Mouse (Mus musculus) hematopoietic stem cell, adult 5-6 weeks (primary cell): Measurements from ENCODE around the gene Olfr43. TPM values are rescaled to one million over a fixed set of nuclear protein-coding genes. Genes with fewer than 3 reads are reported as not detected.

ENCODE experiments used
- ATAC-seq, 2 experiments: fragments of 125-278 bp in 1 of 2; replicated peaks in 1 of 2; 2 replicates each; pipeline ENCODE4 v1.8.0; 2016 to 2017; ENCODE audit warnings: inconsistent platforms in 2 of 2, mild to moderate bottlenecking in 2 of 2, moderate number of reproducible peaks in 2 of 2, low read depth in 1 of 2, moderate TSS enrichment in 1 of 2; ENCODE audit not compliant: low FRiP score in 2 of 2, poor library complexity in 2 of 2, severe bottlenecking in 2 of 2, insufficient read depth in 1 of 2, low TSS enrichment in 1 of 2
- total RNA-seq: library from RNA; stranded (forward); fragments of 172-1452, 232-1000 nt; gene quantifications from 2 replicates; pipeline ENCODE4 v1.2.3, GENCODE M21; 2017

Olfr43 gene
- total RNA-seq = not detected in 2 replicates

DNA sequence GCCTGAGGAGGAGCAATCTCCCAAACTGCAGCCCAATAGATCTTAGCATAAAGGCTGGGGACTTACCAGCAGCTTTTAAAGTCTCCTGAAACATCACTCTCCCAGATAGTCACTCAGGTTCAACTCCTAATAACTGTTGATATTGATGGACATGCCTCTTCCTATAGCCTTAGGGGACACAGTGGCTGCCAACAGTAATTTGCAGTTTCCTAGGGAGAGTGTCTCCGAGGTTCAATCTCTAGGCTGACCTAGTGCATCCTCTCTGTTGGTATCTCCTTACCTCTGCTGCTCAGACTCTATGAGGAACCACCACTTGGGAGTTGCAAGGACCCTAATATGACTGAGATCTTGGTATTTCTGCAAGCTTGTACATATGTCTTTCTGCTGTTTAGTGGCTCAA, at the start of gene Olfr43:
Gene Olfr43 (minus strand): TSS at position 101 of the 400 bp plus-strand sequence.
- no peak for ATAC-seq

DNA sequence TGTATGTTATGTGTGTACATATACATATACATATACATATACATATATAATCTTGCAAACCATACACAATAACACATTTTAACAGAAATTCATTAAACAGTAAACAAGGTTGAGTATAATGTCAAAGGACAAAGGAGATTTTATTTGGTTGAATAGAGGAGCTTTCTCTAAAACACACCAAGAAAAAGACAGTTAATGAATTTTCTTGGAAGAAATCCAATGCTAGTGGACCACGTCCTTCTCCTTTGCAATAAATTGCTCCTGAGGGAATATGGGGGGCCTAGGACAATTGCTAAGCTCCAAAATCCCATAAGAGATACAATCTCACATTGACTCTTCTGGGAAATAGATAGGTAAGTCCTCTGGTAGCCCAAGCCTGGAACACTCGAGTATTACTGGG, 48.3 kb upstream of the Olfr43 start, which contains the start of gene Olfr406:
Gene Olfr406 (plus strand): TSS at position 301 of the 400 bp plus-strand sequence.
- ATAC-seq = no peak

DNA sequence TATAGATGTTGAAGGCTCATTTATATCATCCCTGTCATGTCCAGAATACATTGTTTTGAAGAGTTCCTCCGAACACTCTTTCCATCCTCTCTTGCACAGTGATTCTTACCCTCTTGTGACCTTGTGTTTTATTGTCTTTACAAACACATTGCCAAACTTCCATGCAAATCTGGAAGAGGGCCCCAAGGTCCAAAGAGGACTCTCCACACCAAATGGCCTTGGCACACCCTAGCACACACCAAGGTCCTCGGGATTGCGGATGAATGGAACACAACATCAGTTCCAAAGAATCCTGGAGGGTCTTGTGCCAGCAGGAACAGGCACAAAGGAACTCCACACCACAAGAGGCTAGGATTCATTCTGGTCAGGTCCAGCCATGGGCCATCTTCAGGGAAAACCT, 30.0 kb upstream of the Olfr43 start:
- no peak for ATAC-seq

DNA sequence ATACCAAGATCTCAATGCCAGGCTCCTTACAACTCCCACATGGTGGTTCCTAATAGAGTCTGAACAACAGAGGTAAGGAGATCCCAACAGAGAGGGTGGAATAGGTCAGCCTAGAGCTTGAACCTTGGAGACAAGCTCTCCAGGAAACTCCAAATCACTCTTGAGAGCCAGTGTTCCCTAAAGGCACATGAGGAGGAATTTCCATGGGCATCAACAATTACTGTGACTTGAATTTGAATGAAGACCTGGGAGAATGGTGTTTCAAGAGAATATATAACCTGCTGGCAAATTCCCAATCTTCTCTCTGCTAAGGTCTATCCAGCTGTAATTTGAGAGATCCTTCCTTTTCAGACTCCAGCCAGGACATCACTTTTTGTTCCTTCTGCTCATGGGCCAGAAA, 25.2 kb downstream of the Olfr43 start, which contains the start of gene Olfr403:
Gene Olfr403 (plus strand): TSS at position 301 of the 400 bp plus-strand sequence.
- no peak for ATAC-seq

DNA sequence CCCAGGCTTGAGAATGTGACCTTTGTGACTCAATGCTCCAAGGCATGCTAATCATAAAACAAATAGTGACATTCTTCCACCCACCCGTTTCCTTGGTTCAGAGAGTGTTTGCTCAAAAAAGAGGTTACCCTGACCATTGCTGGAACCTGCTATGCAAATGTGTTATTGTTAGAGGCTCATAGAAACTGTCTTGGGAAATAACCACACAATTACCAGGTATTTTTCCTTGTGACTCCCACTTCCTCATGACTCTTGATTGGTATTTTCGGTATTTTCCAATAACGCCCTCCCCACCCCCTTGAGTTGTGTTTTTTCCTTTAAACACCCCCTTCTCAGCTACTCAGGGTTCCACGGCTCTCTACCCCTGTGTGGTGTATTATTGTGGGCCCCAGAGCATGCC, 27.4 kb downstream of the Olfr43 start:
- ATAC-seq = no peak

DNA sequence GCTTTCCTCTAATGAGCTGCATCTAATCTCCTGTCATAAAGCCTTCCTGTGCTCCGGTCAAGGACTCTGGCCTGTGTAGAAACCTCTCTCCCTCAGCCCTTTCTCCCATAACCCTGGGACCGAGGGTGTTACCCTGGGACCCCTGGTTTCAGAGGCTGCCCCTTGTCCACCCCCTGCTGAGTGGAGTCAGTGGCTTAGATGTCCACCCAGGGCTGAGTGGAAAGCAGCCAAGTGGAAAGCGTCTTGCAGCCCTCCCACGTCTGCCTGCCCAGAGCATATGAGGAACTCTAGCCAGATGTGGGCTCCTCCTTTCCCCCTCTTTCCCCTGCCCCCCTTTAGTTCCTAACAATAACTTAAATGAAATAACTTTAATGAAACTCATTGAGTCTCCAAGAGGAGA, 28.0 kb downstream of the Olfr43 start:
- ATAC-seq = no peak

DNA sequence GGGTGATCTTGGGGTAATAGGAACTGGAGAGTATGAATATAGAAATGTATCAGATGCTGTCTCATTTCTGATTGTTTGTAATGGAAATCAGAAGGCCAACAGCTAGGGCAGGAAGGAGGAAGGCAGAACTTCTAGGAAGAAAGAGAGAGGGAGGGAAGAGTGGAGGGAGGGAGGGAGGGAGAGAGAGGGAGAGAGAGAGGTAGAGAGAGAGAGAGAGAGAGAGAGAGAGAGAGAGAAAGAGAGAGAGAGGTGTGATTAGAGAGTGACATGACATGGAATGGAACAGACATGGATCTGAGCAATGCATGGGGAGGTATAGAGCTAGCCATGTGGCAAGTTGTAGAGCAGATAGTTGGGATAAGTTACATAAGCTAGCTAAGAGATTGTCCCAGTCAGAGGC, 42.4 kb downstream of the Olfr43 start:
- no peak for ATAC-seq

Other genes starting within 250 kb of the Olfr43 start
- not detected in 2 replicates for gene Olfr398, start 221.0 kb downstream of the Olfr43 start, total RNA-seq
- not detected in 2 replicates for gene Olfr139, start 154.8 kb downstream of the Olfr43 start, total RNA-seq
- not detected in 2 replicates for gene Olfr399, start 154.8 kb downstream of the Olfr43 start, total RNA-seq
- not detected in 2 replicates for gene Zfp616, start 141.4 kb downstream of the Olfr43 start, total RNA-seq
- not detected in 2 replicates for gene Olfr401, start 97.7 kb downstream of the Olfr43 start, total RNA-seq
- gene Olfr402, start 57.9 kb downstream of the Olfr43 start, total RNA-seq = not detected in 2 replicates
- not detected in 2 replicates for gene Olfr403, start 25.1 kb downstream of the Olfr43 start, total RNA-seq
- not detected in 2 replicates for gene Olfr406, start 48.4 kb upstream of the Olfr43 start, total RNA-seq
- not detected in 2 replicates for gene Olfr59, start 72.4 kb upstream of the Olfr43 start, total RNA-seq
- not detected in 2 replicates for gene Olfr410, start 126.7 kb upstream of the Olfr43 start, total RNA-seq
- not detected in 2 replicates for gene Olfr411, start 141.3 kb upstream of the Olfr43 start, total RNA-seq
- gene Olfr412, start 150.7 kb upstream of the Olfr43 start, total RNA-seq = not detected in 2 replicates